Mouse (Mus musculus) left cerebral cortex, postnatal 36 days (tissue): ENCODE data around the gene Kcnb1. TPM values are rescaled to one million over a fixed set of nuclear protein-coding genes. Genes with fewer than 3 reads are reported as not detected.
"Not testable (repeated sequence)": the region's sequence is repeated elsewhere in the genome, so short reads cannot be mapped to it uniquely, and the experiment has no call there.

Experiments
- DNase-seq, 2 experiments: peaks; one replicate each; pipeline ENCODE4 v3.0.0; 2021 to 2022; ENCODE audit warnings: low spot score in 2 of 2, mixed read lengths in 1 of 2
- intact Hi-C: fragments of 180-260 bp; cut with DNase I; formaldehyde crosslinking; loops from one replicate; pipeline ENCODE4 v1.15.1; 2025
- total RNA-seq, 2 experiments: library from RNA; stranded (reverse); gene quantifications; 2 replicates each; pipeline ENCODE4 v1.2.3; 2021

Gene Kcnb1
- total RNA-seq, 2 experiments from 2014 or later: 217 to 219 TPM

DNA sequence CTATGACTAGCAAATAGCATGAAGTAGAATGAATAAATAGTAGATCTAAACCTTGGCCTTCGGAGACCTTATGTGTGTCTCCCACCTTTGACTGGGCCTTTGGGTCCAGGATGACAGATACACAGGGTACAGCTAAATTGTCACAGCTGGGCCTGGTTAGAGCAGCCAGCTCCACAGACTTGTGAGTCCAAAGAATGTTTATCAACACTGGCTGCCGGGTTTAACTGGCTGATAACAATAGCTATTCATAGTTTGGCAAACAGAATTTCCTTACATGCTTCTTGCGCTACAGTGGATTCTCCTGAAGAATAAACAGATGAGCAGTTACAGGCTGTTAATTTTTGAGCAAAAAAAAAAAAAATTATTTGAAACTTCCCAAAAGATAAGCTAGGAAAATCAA, 19.0 kb upstream of the Kcnb1 start:
- no peak for DNase-seq
- intact Hi-C loops: no loop called here

- intact Hi-C loops: no loop called here
- DNase-seq: no peak
Measured at GRCm38 (mm10) chr2:167205918-167206629, 16.1 kb upstream of the Kcnb1 start.

GRCm38 (mm10) chr2:167204686-167205085, 14.7 kb upstream of the Kcnb1 start:
- DNase-seq: not testable (repeated sequence)
- intact Hi-C loops: loop anchor here (5.0 kb wide), 1 partner anchor 132 kb away; no protein-coding TSS in a partner anchor

DNA sequence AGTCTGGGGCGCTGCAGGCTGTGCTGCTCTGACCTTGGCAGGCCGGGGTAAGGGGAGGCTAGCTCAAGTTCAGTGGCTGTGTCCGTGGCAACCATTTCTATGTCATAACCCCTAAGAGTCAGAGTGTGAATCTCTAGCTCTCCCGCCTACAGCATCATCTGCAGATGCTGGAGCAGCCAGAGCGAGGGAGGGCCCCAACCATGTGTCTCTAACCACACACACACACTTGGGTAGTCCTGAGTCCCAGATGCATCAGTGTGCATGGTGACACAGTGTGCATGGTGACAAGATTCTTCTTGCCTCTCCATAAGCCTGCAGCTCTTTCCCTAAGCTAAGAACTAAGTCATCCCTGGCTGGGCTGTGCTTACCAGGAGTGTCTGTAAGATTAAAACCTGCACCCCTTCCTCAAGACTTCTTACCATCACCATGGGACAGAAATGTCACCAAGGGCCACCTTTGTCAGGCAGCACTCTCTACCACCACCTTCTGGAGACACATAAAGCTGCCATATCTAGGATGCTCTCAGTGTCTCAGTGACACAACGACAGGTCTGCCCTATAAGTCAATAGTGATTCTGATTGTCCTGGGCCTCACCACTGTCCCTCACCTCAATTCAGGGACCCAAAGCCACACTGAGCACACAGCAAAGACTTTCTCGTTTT, 13.7 kb upstream of the Kcnb1 start:
- intact Hi-C loops: loop anchor here (5.0 kb wide), 1 partner anchor 131 kb away; no protein-coding TSS in a partner anchor
- no peak for DNase-seq

GRCm38 (mm10) chr2:167201463-167202291, 11.7 kb upstream of the Kcnb1 start:
- intact Hi-C loops: loop anchor here (5.0 kb wide), 1 partner anchor 129 kb away; no protein-coding TSS in a partner anchor
- peak; percentile 87 to 89 for DNase-seq

- intact Hi-C loops: no loop called here
- no peak for DNase-seq
Measured at GRCm38 (mm10) chr2:167198660-167199427, 8.9 kb upstream of the Kcnb1 start.

- intact Hi-C loops: no loop called here
- no peak for DNase-seq
Measured at GRCm38 (mm10) chr2:167193361-167193760, 3.4 kb upstream of the Kcnb1 start.

DNA sequence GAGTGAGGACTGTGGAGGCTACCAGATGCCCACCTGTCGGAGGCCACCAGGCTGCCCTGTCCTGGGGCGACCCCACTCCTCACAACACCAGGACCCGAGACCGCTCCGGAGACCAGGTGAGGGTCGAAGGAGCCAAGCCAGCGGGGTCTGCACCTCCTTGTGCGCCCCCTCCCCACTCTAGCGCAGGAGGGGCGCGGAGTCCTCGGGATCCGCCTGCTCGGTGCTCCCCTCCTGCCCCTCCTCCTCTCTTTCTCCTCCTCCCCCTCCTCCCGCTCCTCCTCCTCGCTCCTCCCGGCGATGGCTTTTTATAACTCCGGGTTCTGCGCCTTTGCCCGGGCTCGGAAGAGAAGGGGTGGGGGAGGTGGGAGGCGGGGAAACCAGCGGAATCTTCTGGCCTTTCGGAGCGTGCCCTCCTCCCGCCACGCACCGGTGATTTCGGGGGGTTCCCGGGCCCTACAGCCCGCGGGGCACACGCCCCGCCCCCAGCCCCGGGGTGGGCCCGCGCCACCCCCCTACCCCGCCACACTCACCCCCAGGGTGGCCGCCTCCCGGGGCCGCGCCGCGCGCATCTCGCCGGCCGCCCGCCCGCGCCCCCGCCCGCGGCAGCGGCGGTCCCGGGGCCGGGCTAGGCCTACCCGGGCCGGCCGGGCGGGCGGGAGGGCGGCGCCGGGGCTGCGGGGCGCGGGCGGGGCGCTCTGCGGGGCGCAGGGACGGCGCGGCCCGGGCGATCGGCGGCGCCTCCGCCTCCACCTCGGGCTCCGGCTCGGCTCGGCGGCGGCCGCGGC, 472 bp downstream of the Kcnb1 start:
- intact Hi-C loops: loop anchor here (2.0 to 5.0 kb wide), 3 partner anchors 29 to 77 kb away; no protein-coding TSS in a partner anchor
- peak; percentile 54 to 62 for DNase-seq

DNA sequence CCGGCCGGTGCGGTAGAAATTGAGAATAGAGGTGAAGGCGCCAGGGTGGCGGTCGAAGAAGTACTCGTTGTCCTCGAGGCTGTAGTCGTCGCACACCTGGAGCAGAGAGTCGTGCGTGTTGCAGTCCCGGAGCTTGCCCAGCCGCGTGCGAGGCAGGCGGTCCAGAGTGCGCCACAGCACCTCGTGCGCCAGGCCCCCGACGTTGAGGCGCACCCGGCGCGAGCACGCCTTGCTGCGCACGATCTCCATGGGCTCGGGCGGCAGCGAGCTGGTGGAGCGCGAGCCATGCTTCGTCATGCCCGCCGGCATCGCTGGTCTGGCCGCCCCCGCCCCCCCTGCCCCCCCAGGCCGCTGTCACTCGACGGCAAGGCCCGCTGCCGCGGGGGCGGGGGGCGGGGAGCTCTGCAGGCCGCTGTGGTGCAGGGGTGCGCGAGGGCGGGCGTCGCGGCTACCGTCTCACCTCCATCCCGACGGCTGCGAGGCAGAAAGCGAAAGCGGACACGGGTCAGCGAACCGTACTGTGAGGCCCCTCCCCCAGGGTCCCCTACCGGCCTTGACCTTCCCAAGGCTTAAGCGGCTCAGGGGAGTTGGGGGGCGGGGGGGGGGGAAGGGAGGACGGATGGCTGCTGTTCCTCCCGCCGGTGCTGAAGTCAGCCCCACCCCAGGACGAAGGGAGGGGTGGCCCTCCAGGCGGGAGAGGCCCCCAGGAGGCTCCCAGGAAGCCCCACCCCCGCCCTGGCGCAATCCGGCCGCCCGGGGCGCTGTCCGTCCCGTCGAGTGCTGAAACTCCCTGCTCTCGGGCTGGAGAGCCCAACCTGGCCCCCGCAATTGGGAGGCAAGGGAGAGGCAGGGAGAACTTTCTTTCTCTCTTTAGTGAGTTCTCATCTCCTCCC, 1.4 kb downstream of the Kcnb1 start:
- peak; percentile 59 to 60 for DNase-seq

DNA sequence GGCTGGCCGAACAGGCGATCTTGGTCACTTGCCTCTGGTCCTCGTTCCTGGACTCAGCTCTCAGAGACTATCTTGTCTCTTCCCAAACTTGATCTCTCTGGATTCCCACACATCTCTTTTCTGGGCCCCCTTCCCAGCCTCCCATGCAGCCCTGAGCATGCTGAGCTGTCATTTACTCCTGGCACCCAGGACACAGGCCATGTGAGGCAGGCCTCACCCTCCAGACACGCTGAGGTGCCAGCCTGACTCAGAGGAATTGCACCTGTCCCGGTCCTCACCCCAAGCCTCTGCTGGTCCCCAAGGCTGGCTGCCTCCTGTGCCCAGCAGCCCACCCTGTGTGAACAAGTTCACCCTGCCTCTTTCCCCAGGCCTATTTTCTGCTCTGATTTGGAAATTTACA, 2.8 kb downstream of the Kcnb1 start:
- peak in 1 of 2 experiments; percentile 38 for DNase-seq
- intact Hi-C loops: loop anchor here (5.0 kb wide), 1 partner anchor 50 kb away; no protein-coding TSS in a partner anchor

More for the DNA sequence above, 1.4 kb downstream of the Kcnb1 start:
- intact Hi-C loops: loop anchor here (5.0 kb wide), 1 partner anchor 51 kb away; no protein-coding TSS in a partner anchor

- DNase-seq: no peak
- intact Hi-C loops: loop anchor here (5.0 kb wide), 1 partner anchor 49 kb away; no protein-coding TSS in a partner anchor
Measured at GRCm38 (mm10) chr2:167186544-167186943, 3.4 kb downstream of the Kcnb1 start.

DNA sequence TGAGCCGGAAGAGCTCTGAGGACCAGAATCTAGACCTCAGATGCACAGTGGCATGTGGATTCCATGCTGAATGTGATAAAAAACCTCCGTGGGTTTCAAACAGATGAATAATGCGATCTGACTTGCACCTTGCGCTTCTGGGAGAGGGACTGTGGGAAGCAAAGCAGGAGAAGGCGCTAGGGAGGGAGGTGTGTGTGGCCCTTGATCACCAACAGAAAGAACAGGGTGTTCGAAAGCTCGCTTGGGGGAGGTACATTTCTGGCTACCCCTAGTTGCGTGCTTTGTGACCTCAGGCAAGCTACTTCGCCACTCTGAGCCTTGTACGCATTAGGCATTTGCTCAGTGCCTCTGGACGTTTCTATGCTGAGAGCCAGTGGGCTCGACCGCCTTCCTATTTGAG, 4.0 kb downstream of the Kcnb1 start:
- intact Hi-C loops: loop anchor here (5.0 kb wide), 1 partner anchor 49 kb away; no protein-coding TSS in a partner anchor
- DNase-seq: peak; percentile 41 to 54

- intact Hi-C loops: loop anchor here (5.0 kb wide), 1 partner anchor 48 kb away; no protein-coding TSS in a partner anchor
- no peak for DNase-seq
Measured at GRCm38 (mm10) chr2:167185432-167185831, 4.5 kb downstream of the Kcnb1 start.

DNA sequence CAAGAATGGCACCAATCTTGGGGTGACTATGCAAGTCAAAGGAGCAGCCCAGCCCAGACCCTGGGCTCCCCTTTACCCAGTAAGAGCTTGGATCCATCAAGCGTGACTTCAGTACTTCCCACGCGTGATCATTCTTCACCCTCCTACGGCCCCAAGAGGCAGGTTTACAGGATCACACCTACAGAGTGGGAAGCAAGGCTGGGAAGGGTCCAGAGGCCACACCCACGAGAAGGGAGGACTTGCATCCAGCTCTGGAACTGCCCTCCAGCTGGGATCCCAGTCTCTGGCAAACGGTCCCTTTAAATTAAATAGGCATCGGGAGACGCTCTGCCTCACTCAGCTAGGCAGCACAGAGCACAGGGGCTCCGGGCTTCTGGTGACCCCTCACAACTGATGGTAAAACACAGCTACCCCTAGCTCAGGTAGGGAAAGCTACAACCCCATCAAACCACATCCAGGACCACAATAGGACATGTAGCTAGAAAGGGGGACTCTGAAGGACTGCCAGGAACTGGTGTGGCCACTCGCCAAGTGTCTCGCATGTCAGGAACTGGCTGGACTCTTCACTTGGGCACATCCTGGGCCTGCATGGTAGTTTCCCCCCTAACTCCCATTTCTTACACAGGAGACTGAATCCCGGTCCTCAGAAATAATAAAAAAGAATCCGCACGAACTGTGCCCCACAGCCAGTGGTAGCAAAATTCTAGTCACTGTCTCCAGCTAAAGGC, 8.1 kb downstream of the Kcnb1 start:
- intact Hi-C loops: no loop called here
- DNase-seq: no peak

- DNase-seq: no peak
- intact Hi-C loops: no loop called here
Measured at GRCm38 (mm10) chr2:167181096-167181495, 8.9 kb downstream of the Kcnb1 start.

- intact Hi-C loops: no loop called here
- DNase-seq: no peak
Measured at GRCm38 (mm10) chr2:167179301-167179700, 10.7 kb downstream of the Kcnb1 start.

DNA sequence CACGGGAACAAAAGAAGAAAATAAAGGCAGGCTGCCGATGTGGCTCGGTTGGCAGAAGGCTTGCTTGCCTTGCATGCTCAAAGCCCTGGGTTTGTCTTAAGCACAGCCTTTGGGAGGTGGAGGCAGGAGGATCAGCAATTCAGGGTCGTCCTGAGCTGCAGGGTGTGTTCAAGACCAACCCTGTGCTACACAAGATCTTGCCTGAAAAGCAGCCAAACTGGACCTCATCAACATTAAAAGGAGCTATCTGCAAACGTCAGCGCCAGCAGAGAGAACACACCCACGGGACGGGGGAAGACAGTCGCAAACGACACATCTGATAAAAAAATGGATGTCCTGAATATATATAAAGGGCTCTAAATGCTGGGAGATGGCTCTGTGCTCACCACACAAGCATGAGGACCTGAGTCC, 12.7 kb downstream of the Kcnb1 start:
- intact Hi-C loops: no loop called here
- DNase-seq: peak; percentile 69 to 73
